Comparison of ENCODE assay signal across 9 mouse cellular contexts in the genomic region with DNA sequence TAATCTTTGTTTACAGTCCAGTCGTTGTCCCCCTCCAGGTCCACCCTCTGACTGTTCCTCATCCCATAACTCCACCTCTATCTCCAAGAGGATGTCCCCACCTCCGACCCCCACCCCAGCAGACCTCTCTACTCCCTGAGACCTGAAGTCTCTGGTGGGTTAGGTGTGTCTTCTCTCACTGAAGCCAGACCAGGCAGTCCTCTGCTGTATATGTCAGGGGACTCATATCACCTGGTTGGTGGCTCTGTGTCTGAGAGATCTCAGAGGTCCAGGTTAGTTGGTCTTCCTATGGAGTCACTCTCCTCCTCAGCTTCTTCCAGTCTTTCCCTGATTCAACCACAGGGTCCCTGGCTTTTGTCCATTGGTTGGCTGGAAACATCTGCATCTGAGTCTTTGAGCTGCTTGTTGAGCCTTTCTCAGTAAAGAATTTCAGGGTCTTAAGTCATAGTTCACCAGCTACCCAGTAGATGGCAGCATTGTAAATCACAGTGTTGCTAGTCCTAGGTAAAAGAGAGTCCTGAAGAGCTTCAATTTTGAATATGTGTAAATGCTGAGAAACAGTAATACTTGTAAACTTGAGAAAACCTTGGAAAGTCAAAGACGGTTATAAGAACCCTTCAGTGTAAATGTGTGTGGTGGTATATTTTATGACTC.
A peak's percentile ranks its signal among the peaks of the same experiment; 100 is the strongest.
DNase-seq lines count a peak whose midpoint lies in the region; ATAC-seq lines count a peak whose summit lies in the region.
"Had no signal": no experiment of that assay in that cellular context is flagged by ENCODE, and none has a peak within 500 bp of the region (broad histone marks: within the 10 kb centered on the region; RNA-seq: fewer than 3 reads in every experiment).

No protein-coding gene starts in this region.

- 0 out of 2 replicates have a peak, but pooled peaks cover 2% of the 10 kb centered on the region for H3K4me1 ChIP-seq in forebrain, embryonic 14.5 days (ENCODE audit: control insufficient read depth, insufficient read depth, low read length)
- H3K4me1 ChIP-seq: embryonic facial prominence, embryonic 15.5 days had no signal

- no peaks in the 10 kb centered on the region for H3K27me3 ChIP-seq in forebrain, embryonic 14.5 days (replicated peaks; ENCODE audit: control insufficient read depth, insufficient read depth, low read length)
- H3K27me3 ChIP-seq: embryonic facial prominence, embryonic 15.5 days had no signal

- H3K36me3 ChIP-seq in forebrain, embryonic 14.5 days (ENCODE audit: control insufficient read depth, insufficient read depth, low read length), result no peaks in the 10 kb centered on the region
- H3K36me3 ChIP-seq: embryonic facial prominence, embryonic 15.5 days had no signal

- peak; percentile 7 for DNase-seq in adrenal gland, postnatal 14 days
- DNase-seq in adrenal gland, adult 18-20 months (ENCODE audit: low spot score in 2 of 2), result no peak
- peak; percentile 24 to 28 for DNase-seq in left cerebral cortex, adult 18-20 months (ENCODE audit: low spot score in 2 of 2)
- no peak for DNase-seq in left cerebral cortex, postnatal 36 days (ENCODE audit: low spot score in 2 of 2)
- peak; percentile 70 for DNase-seq in forebrain, embryonic 14.5 days (ENCODE audit: low spot score)
- DNase-seq in lung, postnatal 36 days, result peak; percentile 54
- no peak for DNase-seq in urinary bladder, postnatal 4 days (ENCODE audit: low spot score in 2 of 2)
- DNase-seq in spleen, adult 12 weeks (ENCODE audit: low spot score), result no peak

- H3K27ac ChIP-seq in forebrain, embryonic 14.5 days (ENCODE audit: low read depth, low read length), result no peak overlapping the region
- H3K27ac ChIP-seq: embryonic facial prominence, embryonic 15.5 days had no signal

- no peak overlapping the region for H3K9ac ChIP-seq in forebrain, embryonic 14.5 days (ENCODE audit: low read length)
- H3K9ac ChIP-seq: embryonic facial prominence, embryonic 15.5 days had no signal

- intact Hi-C loops in left cerebral cortex, postnatal 36 days (cut with DNase I), result no loop called here

- no peak overlapping the region for H3K4me2 ChIP-seq in forebrain, embryonic 14.5 days (ENCODE audit: low read length)
- H3K4me2 ChIP-seq: embryonic facial prominence, embryonic 15.5 days had no signal

- WGBS in forebrain, embryonic 14.5 days, result 81% methylated on average over 3 of the region's 3 CpGs

- H3K9me3 ChIP-seq in forebrain, embryonic 14.5 days (replicated peaks; ENCODE audit: control insufficient read depth, low read length), result no peaks in the 10 kb centered on the region
- H3K9me3 ChIP-seq: embryonic facial prominence, embryonic 15.5 days had no signal

- H3K4me3 ChIP-seq in forebrain, embryonic 14.5 days (ENCODE audit: low read depth, low read length), result no peak overlapping the region
- H3K4me3 ChIP-seq: embryonic facial prominence, embryonic 15.5 days had no signal

- ATAC-seq in forebrain, embryonic 14.5 days, result 0 out of 2 replicates have a peak, but pooled peaks have one; percentile 40

Comparison
In these comparisons a context has a peak if more than half of its experiments do, and no peak if none do; other contexts are left out.
1. DNase-seq: peak in adrenal gland, postnatal 14 days (single experiment), left cerebral cortex, adult 18-20 months (2 of 2), forebrain, embryonic 14.5 days (single experiment) and lung, postnatal 36 days (single experiment); none in adrenal gland, adult 18-20 months (0 of 2), left cerebral cortex, postnatal 36 days (0 of 2), urinary bladder, postnatal 4 days (0 of 2) and spleen, adult 12 weeks (single experiment).